Mouse (Mus musculus) cerebellum, adult (tissue): ENCODE measurements around the gene Samd4.
A peak's percentile ranks its signal among the peaks of the same experiment; 100 is the strongest.

ENCODE experiments used
- ATAC-seq: cut with Nextera tagmentation; 2 replicates; pipeline ENCODE4 v1.9.2; 2017; ENCODE audit warnings: mild to moderate bottlenecking, moderate library complexity, mixed read lengths; ENCODE audit not compliant: insufficient number of reproducible peaks, low FRiP score, low TSS enrichment

The Samd4 gene

GRCm38 (mm10) chr14:46902498-46903087, 19.9 kb downstream of the Samd4 start:
- ATAC-seq = no peak

- ATAC-seq = no peak
Observed at GRCm38 (mm10) chr14:46904276-46904675, 21.6 kb downstream of the Samd4 start.

- no peak for ATAC-seq
Observed at GRCm38 (mm10) chr14:46908858-46909257, 26.2 kb downstream of the Samd4 start.

- no peak for ATAC-seq
Observed at GRCm38 (mm10) chr14:46912496-46912895, 29.8 kb downstream of the Samd4 start.

- ATAC-seq = peak; percentile 17
Observed at GRCm38 (mm10) chr14:46914356-46914755, 31.7 kb downstream of the Samd4 start.

- ATAC-seq = no peak
Observed at GRCm38 (mm10) chr14:46915555-46915954, 32.9 kb downstream of the Samd4 start.

- ATAC-seq = peak; percentile 69
Observed at GRCm38 (mm10) chr14:46916581-46916980, 33.9 kb downstream of the Samd4 start.

- no peak for ATAC-seq
Observed at GRCm38 (mm10) chr14:46917136-46917535, 34.5 kb downstream of the Samd4 start.

- no peak for ATAC-seq
Observed at GRCm38 (mm10) chr14:46917581-46917980, 34.9 kb downstream of the Samd4 start.

- no peak for ATAC-seq
Observed at GRCm38 (mm10) chr14:46920496-46920895, 37.8 kb downstream of the Samd4 start.

- no peak for ATAC-seq
Observed at GRCm38 (mm10) chr14:46921178-46921975, 38.7 kb downstream of the Samd4 start.

GRCm38 (mm10) chr14:46923931-46924330, 41.3 kb downstream of the Samd4 start:
- no peak for ATAC-seq

GRCm38 (mm10) chr14:46924422-46924821, 41.8 kb downstream of the Samd4 start:
- ATAC-seq = no peak

GRCm38 (mm10) chr14:46928556-46928955, 45.9 kb downstream of the Samd4 start:
- ATAC-seq = no peak

GRCm38 (mm10) chr14:46932121-46932520, 49.5 kb downstream of the Samd4 start:
- ATAC-seq = no peak

- no peak for ATAC-seq
Observed at GRCm38 (mm10) chr14:46932708-46933107, 50.1 kb downstream of the Samd4 start.

- ATAC-seq = no peak
Observed at GRCm38 (mm10) chr14:46941077-46941476, 58.4 kb downstream of the Samd4 start.

GRCm38 (mm10) chr14:46941896-46942812, 59.5 kb downstream of the Samd4 start:
- ATAC-seq = no peak

GRCm38 (mm10) chr14:46944411-46944810, 61.8 kb downstream of the Samd4 start:
- ATAC-seq = no peak

- ATAC-seq = no peak
Observed at GRCm38 (mm10) chr14:46945903-46946490, 63.3 kb downstream of the Samd4 start.
